Mouse (Mus musculus): ENCODE measurements at regions not wholly inside any gene's neighbourhood (a gene's known extent, or its start where the extent isn't known, plus 50 kb on each side); places are given as distances from the start of the nearest gene placed in this dataset.
A peak's percentile ranks its signal among the peaks of the same experiment; 100 is the strongest.

DNA sequence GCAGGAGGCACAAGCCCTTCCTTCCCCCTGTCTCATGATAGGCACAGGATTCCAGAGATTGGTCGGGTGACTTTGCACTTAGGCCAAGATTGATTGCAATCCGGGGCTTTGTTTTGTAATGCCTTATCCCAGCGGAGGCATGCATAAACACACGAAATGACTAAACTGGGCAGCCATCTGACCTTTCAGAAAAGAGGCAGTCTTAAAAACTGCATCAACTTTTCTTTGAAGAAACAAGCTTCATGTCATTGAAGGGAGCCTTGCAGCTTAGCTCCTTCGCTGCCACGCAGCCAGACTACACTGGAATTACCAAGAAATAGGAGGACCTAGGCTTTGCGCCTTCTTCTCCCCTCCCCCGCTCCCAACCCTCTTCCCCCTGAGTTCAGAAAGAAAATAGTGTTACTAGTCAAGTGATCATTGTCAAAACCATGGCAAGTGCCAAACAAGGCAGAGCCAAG lies 67.7 kb upstream of the BC052040 start:
- DNase-seq = peak; percentile 64

DNA sequence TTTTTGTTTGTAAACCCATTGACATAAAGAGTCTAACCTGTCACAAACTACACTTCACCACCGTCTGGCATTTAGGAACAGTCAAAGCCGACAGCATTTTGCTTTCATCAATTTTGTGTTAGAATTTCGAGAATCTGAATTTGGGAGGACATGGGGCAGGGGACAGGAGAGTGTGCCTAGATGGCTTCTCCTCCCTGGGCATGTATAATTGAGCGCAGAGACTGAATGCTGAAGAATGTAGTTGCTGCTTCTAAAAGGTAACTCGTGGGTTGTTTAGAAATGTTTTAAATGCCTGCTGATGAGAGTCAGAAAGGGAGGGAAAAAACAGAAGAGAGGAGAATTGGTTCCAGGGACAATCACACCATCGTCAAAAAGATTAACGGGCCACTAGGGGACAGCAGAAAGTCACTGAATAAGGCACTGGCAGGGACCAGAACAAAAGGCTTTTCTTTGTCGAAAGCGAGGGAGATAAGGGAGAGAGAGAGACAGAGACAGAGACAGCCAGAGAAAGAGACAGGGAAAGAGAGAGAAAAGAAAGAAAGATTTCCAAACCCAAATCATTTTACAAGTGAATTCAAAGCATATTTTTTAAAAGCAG lies 66.6 kb upstream of the BC052040 start:
- peak; percentile 63 for DNase-seq

DNA sequence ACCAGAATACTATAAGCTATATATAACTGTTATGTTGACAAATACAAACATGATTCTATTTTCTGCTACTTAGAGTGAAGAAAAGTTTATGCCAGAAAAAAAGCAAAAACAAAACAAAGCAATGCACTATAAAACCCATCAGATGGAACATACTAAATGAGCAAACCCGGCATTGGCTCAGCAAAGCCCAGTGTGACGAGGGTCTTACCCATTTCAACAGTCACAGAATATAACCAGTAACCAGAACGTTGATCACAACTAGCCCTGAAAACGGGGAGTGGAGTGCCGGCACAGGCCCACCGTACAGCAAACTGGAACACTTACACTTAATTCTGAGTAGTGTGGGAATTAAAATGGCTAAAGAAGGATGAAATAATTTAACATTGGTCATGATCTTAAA lies 66.0 kb upstream of the BC052040 start:
- DNase-seq = no peak

DNA sequence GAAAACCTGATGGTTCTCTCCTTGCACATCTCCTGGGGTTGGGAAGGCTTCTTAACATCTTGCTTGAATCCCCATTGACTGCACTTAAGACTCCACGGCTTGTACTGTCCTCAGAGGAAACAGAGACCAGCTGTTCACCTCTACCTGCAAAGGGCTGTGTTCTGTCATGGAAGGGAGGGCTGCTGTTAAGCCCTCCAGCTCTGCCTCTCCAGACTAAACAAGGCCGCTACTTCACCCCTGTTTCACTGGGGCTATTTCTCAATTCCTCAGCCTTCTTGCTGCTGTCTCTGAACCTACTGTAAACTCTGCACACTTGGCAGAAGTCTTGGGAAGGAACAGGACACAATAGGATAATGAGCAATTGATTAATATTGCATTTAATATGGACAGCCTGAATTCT lies 64.7 kb upstream of the BC052040 start:
- no peak for DNase-seq

- DNase-seq = no peak
Measured at GRCm38 (mm10) chr2:115519974-115520373, 61.5 kb upstream of the BC052040 start.

DNA sequence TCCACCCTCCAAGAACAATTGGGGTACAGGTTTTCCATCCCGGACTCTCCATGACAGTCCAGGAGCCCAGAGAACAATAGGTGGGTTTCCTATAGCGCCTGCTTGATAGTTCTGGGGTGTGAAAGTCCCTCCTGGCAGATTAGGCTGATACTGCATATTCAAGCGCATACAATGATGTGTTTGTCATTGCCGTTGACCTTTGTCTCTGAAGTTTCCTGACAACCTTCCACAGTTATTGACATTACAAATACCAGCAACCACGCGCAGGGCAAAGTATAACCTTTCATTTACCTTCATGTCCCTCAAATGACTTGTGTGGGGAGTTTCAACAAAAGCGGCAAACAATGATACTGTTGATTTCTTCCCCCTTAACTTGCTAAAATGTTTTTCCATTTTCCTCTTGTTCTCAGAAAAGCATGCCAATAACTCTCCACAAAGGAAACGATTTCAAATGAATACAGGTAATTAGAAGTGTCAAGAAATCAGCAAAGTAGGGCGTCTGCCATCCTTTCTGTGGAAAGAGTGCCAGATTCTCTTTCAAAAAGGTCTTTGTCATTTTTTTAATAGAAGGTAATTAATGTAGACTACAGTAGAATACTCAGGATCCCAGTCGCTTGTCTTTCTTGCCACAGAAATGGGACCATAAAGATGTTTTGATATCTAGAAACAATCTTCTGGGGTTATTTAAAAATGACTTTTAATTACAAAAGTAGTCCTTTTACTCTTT lies 60.9 kb upstream of the BC052040 start:
- no peak for DNase-seq

DNA sequence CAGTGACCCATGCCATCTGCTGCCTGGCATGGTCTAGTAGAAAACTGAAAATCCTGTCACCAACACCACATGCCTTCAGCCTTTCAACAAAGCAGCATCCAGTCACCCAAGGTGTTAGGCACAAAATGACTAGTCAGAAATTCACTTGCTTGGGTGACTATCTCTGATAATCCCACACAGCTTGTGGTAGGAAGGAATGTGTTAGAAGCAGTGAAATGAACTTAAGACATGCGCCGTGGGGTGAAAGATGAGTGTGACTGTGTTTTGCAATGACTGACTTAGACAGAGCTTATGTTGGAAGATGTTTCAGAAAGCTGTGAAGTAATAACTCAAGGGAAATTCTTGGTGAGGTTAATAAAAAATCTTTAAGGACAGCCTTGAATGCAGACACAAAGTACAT lies 51.6 kb upstream of the BC052040 start:
- DNase-seq = no peak
